Mouse (Mus musculus) right cerebral cortex, postnatal 36 days (tissue): ENCODE data around the gene Kxd1.

Source experiments
- DNase-seq, 2 experiments: peaks; one replicate each; pipeline ENCODE4 v3.0.0; 2022; ENCODE audit warnings: low spot score in 2 of 2, mixed read lengths in 1 of 2

Gene Kxd1

DNA sequence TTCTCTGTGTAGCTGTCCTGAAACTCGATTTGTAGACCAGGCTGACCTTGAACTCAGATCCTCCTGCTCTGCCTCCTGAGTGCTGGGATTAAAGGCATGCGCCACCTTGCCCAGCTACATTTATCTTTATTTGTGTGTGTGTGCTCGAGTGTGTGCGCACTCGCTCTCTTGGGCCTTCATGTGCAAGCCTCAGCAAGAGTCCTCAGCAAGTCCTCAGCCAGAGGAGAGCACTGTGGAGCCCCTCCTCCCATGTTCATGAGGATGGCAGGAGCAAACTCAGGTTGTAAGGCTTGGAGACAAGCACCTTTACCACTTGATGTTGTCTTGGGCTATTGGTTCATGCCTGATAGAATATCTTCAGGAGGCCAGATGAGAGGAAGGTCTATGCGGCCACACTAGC, 20.0 kb upstream of the Kxd1 start:
- no peak for DNase-seq

DNA sequence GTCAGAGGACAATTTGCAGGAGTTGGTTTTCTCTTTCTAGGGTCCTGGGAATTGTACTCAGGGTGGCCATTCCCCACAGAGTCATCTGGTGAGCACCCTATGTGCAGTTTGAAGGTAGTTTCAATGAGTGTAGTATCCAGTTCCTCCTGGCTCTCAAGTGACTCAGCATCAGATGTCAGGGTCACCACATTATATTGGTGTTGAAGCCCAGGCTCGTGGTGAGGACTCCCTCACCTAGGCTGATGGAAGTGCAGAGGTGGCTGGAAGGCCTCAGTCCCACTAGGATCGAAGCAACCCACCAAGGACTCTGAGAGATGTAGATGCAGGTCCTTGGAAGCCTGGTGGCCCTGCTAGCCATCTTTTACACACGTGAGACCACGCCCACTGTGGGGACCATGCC, 18.7 kb upstream of the Kxd1 start:
- DNase-seq, result no peak

DNA sequence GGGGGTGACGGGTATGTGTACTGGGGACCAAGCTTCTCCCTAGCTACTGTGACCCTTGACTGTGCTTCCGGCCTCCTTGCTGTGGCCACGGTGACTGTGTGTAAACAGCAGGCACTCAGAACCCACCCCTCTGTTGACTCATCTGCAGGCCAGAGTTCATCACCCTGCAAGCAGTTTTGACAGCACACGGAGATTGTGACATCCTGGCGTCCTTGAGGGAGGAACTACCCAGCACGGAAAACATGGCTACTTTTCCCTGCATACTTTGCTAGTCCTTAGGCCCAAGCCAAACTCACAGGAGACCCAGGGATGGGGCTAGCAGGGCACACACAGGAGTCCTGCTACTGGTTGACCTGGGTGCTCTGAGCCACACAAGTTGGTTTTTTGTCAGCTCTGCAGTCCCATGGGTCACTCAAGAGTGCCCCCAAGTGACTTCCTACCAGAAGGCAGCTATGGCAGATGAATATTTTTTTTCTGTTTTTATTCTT, 16.5 kb upstream of the Kxd1 start:
- no peak for DNase-seq

DNA sequence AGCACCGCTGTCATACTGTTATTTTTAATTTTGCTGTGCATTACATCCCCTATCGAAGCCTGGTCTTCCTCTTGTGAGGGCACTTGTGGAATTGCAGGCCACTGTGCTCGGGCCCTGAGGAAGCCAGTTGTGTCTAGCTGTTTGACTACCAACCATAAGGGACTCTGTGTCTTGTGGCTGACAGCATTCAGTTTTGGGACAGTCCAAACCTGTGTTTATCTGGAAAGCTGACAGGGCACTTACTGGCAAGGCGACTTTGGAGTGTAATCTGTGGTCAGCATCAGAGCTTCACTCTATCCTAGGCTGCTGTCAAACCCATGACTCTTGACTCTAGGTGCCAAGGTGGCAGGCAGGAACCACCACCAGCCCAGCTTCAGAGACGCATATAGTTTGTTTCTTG, 13.3 kb upstream of the Kxd1 start:
- no peak for DNase-seq

DNA sequence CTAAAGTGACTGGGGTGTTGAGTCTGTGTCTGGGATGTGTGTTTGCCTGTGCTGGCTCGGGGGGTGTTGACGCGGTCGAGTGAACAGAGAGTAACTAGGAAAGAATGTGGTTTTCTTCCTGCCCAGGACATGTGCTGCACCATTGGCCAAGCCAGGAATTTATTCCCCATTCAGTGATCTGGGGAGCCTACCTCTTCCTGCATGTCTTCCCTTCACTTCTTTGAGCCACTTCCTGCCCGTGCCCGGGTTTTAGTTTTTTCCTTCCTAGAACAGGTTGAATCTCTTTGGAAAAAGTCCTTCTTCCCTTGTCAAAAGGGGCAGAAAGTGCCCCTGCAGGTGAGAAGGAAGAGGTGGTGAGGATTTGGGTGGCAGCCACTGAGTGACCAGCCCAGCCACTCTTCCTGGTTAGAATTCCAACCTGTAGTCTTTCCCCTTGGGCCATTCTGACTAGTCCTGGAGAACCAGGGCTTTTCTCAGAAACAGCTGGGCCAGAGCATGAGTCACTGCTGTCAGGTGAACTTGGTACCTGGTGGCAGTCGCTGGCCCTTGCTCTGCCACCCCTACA, 12.8 kb upstream of the Kxd1 start:
- no peak for DNase-seq

DNA sequence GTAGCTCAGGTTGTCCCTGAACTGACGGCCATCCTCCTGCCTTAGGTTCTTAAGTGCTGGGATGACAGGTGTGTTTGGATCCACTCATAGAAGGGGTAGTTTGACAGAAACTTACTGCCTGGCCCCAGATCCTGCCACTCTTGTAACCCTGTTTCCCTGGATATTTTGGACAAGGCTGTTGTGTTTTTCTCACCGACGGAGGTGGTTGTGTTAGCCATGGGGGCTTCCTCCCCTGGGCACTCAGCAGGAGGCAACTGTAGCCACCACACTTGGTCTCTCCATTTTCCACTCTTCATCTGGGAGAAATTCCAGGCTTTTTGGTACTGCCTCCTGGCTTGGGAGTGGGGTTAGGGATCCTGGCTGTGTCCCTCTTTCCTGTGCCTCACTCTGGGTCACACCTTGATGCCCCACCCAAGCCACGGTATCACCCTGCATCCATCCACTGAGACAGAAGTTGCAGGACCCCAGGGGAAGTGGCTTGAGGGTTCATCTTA, 12.3 kb upstream of the Kxd1 start:
- DNase-seq, result no peak

DNA sequence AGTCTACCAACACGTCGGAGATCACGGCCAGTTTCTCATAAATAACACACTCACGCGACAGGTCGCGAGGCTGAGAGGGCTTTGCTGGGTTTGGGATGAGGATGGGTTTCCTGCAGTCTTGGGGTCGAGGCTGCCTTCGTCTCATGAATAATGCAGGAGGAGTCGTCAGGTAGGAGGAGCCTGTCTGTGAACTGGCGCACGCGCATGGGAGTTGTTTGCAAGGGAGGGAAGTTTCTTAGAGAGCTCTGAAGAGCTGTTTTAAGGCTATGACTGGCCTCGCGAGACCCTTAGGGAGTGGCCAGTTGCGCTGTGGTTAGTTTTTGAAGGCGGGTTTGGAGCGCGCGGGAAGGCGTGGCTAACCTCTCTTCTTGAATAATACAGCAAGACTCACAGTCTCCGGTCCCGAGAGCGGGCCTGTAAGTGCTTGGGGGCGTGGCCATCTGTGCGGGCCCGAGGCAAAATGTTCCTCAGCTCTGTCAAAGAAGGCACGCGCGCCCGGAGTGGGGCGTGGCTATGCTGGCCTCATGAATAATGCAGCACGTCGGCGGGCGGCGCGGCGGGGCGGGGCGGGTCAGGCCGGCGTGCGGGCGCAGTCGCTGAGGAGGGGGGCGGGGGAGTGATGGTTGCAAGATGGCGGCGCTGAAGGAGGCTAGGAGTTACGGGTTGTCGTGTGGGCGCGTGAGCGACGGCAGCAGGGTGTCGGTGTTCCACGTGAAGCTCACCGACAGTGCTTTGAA, 11.5 kb upstream of the Kxd1 start, which contains the start of gene Ell:
Gene Ell (plus strand): TSS at position 381 of the 737 bp plus-strand sequence.
- DNase-seq, result peak; percentile 99 to 100

DNA sequence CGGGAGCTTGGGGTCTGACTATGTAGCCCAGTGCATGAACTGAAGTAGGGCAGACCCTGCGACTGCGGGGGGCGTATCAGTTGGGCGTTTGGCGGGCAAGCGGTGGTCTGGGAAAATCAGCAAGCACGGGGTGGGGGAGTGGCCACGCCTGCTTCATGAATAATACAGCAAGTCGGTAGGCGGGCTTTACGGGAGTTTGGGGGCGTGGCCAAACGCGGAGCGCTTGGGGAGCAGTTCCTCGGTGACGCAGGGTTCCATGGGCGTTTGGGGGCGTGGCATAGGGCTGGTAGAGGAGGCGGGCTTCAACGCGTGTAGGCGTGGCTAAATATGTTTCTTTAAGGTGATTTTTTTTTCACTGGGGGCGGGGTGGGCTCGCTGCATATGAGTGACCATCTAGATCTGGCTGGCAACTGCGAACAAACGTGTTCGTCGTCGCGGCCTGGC, 10.9 kb upstream of the Kxd1 start:
- DNase-seq, result peak; percentile 99

DNA sequence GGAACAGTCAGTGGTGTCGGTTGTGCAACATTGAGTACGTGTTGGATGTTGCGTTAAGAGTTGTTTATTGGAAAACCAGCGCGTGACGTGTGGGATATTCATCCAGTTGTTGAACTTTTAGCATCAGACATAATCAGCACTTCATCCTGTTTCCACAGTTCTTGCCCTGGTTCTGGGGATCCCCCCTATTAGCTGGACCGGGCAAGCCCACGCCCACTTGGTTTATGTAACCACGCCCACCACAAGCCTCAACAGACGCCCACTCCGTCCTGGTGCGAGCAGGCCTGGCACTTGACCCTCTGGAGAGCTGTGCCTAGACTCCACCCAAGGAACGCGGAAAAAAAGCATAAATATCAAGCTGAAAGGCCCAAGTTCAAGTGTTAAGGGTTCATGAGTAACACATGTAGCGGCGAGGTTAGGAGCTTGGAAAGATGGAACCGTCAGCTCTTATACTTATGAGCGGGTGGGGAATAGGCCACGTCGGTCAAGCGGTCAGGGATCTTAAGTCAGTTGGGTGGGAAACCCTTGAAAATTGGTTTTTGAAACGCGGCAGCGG, 10.3 kb upstream of the Kxd1 start:
- no peak for DNase-seq

DNA sequence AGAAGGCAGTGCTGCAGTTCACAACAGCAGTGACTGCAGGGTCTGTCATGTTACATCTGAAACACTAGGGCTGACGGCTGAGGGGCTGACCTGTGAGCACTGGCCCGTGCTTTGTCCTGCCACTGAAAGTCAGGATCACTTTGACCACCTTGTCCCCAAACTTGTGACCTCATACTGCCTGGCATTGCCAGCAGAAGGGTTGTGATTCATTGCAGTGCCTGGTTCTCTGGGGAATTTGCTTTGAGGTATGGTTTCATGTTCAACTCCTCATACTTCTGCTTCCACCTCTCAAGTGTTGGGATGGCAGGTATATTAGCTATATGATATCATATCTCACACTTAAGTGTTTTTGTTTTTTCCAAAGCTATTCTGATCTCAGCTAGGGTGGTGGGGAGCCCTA, 7.9 kb upstream of the Kxd1 start:
- no peak for DNase-seq

DNA sequence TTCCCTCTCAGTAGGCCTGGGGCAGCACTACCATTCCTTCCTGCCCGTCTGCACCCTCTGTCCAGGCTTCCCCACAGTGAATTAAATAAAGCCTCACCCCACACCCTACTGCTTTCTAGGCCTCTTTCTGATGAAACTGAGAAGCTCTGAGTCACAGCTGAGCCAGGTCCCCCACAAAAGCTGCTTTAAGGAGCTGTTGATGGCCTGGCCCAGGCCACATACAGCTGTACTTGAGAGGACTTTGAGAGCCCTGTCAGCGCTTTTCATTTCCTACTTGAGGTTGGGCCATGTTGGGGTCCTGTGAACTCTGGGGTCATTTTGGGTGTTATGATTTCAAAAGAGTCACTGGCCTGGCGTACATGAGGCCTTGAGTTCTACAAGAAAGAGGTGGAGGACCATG, 7.5 kb upstream of the Kxd1 start:
- DNase-seq, result no peak

DNA sequence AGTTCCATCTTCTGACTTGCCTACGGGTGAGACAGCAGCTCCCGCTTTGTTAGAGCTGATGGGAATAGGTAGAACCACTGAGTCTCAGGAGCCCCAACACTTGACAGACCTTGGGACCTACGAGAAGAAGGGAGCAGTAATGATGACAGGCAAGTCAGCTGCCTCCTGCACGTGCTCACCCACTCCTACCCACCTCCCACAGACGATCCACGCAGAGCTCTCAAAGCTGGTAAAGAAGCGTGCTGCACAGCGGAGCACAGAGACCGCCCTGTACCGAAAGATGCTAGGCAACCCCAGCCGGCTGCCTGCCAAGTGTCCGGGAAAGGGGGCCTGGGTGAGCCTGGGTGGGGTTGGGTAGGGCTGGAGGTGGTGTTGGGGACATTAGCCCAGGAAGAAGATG, 6.5 kb upstream of the Kxd1 start:
- DNase-seq, result peak in 1 of 2 experiments; percentile 53

DNA sequence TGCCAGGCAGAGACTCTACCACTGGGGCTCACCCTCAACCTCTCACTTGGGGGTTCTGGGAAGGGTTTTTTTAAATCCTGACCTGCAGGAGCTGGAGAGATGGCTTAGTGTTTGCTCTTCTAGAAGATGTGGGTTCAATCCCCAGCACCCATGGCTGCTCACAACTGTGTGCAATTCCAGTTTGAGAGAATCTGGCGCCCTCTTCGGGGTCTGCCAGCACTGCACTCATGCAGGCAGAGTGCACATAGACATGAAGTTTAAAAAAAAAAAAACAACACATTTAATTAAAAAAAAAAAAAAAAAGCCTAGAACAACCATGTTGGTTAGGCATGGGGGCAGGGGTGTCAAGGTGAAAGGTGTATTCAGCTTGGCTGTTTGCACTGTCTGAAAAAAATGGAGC, 2.6 kb upstream of the Kxd1 start:
- no peak for DNase-seq

DNA sequence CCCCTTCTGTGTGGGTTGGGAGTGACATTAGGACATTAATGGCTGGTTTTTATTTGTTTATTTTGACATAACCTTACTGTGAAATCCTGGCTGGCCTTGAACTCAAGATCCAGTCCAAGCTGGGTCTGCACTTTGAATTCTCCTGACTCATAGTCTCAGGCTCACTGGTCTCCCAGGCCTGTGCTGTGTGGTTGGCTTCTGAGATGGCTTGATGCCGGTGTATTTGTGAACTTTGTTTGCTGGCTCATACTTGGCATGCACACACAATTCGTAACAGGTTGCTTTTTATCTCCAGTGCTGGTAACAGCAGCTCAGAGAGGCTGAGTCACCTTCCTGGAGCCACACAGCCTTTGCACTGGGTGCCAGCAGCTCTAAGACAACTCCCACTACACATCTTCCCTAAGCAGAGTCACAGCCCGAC, 2.0 kb upstream of the Kxd1 start:
- DNase-seq, result no peak

DNA sequence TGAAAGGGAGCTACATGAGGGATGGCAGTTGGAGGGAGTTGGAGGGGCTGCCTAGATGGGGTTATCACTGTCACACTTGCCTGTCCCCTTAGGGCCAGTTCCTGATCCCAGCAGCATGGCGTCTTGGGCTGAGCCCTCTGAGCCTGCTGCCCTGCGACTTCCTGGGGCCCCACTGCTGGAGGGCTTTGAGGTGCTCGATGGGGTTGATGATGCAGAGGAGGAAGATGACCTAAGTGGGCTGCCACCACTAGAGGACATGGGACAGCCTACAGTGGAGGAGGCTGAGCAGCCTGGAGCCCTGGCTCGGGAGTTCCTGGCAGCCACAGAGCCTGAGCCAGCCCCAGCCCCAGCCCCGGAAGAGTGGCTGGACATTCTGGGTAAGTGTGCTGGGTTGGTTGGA, 1.5 kb upstream of the Kxd1 start:
- no peak for DNase-seq

DNA sequence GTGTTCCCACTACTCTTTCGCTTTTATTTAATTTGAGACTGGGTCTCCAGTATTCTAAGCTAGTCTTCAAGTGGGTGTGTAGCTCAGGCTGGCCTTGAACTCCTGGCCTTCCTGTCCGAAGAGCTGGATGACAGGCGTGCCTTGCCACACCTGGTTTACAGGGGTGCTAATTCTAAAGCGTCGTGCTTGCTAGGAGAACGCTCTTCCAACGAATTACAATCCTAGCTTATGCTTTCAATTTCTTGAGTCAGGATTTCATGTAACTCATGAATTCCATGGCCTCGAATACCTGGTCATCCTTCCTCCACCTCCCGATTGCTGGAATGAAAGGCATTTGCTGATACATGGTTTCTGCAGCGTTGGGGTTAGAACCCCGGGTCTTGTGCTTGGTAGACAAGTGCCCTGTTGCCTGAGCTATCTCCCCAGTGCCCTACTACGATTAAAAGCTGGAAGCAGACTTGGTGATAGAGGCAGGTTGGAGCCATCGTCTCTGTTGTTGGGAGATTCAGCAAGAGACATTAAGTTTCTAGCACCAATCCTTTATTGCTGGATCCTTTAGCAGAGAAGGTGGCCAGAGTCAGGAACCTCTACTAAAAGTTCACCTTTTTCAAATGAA, 534 bp upstream of the Kxd1 start:
- DNase-seq, result no peak

DNA sequence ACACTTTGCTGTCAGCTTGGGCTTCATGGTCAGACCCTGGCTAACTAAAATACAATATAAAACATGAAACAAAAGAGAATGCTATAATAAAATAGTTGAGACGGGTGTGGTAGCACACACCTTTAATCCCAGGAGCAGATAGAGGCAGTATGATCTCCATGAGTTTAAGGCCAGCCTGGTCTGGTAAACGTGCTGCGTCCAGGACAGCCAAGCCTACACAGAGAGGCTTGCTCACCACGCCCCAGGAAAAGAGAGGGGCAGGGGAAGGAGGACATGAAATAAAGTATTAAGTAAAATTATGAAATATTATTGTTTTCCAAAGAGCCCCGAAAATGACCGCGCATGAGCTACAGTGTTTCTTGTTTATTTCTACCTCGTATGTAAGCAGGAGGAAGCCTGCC, 645 bp downstream of the Kxd1 start:
- DNase-seq, result no peak

DNA sequence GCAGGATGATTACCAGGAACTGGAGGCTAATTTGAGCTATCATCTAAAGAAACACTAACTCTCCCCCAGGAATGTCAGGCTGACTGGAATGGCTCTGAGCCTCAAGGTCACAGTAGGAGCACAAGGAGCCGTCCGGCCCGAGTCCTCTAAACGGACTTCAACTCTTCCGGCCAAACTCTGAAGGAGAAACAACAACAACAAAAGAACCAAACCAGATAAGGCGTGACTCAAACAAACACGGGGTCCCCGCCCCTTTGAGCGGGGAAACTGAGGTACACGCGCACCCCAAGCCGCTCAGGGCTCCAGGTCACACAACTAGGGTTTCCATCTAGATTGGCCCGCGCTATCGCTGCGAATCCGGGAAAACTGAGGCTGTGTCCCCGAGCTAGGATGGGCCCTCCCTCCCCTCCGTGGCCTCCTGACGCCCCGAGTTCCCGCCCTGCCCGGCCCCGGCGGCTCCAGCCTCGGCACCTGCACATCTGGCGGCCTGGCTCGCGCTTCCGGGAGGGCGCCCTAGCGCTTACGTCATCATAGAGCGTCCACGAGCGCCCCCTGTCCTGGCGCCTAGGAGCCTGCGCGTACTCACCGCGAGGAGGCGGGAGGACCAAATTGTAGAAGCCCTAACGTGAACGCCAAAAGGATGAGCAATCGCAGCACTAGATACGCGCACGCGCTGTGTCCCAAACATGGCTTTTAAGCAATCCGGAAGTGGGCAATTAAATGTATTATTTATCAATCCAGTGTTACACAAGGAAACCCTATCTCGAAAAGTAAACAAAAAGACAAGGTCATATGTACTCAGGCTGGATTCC, 5.0 kb downstream of the Kxd1 start:
- peak; percentile 95 for DNase-seq

DNA sequence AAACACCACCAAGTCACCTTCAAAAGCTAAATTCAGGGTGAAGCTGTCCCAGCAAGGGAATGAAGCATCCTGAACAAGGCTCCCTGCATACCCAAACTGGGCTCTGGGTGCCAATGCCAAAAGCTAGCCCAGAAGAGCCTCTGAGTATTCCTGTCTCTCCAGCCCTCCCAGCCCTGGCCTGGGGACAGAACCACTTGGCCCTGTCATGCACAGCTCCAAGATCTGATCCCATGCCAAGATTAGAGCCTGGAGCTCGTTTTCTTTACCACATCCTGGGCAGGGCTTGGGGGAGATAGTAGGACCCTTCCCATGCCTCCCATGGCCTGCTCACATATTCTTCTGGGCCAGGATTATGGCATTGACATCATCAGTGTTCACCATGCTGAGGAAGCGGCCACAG, 8.2 kb downstream of the Kxd1 start:
- DNase-seq, result no peak

DNA sequence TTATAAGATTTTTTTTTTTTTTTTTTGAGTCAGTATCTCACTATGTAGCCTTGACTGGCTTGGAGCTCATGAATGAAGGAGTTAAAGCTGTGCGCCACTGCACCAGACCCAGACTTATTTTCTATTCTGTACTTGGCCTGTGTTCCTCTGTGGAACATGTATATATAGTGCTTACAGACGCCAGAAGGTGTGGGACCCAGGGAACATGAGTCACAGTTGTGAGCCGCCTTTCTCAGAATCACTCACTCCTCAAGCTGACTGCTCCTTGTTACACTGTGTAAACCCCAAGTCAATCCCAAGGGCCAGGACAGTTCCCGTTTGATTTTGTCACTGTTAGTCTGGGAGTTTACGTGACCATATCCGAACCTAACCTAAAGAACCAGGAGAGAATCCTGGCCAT, 8.7 kb downstream of the Kxd1 start:
- no peak for DNase-seq

DNA sequence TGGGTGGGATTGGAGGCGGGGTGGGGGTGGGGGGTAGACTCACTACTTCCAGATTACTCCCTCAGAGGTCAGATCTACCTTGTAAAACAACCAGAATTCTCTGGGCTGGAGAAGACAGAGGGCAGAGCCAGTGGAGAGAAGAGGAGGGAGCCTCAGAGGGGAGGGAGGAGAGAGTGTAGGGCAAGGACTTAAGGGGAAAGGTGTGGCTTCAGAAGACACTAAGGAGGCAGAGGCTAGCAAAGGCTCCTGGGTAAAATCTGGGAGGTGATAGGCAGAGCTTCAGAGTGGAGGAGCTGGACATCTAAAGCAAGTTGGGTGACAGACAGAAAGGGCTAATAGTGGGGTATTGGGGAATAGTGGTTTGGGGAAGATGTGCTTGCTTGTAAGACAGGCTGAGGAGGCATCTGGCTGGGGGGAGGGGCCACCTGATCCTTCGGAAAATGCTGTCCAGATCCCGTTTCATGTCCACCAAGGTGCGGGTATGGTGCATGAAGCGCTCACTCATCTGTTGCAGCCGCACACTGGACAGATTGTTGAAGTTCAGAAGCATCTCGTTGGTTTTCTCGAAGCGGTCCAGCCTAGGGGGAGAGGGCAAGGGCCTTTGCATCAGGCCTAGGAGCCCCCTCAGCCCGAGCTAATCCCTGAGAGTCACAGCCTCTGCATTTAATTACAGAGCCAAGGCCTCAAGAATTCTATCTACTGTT, 9.7 kb downstream of the Kxd1 start:
- DNase-seq, result no peak
